Mouse (Mus musculus) lung, postnatal 0 days (tissue): ENCODE measurements around the gene Arhgap15. TPM values are rescaled to one million over a fixed set of nuclear protein-coding genes. Genes with fewer than 3 reads are reported as not detected.
A peak's percentile ranks its signal among the peaks of the same experiment; 100 is the strongest.

Experiments used
- ATAC-seq: fragments of 200-750 bp; cut with Nextera tagmentation; 2 replicates; pipeline ENCODE4 v1.8.0; 2017; ENCODE audit warnings: moderate library complexity
- DNase-seq: peaks from one replicate; pipeline ENCODE4 v3.0.0-alpha.2; 2016; ENCODE audit warnings: low spot score
- H3K27ac ChIP-seq: fragments of 300-500 bp; sonication (generic); 2 replicates; pipeline ENCODE4 v1.5.1; 2014; ENCODE audit warnings: antibody characterized with exemption, mild to moderate bottlenecking, low read length, mixed read lengths
- H3K27me3 ChIP-seq: fragments of 300-500 bp; sonication (generic); replicated peaks from 2 replicates; pipeline ENCODE4 v1.6.1; 2014; ENCODE audit warnings: low read length, mixed read lengths; ENCODE audit not compliant: insufficient read depth
- H3K36me3 ChIP-seq: fragments of 300-500 bp; sonication (generic); 2 replicates; pipeline ENCODE4 v1.6.1; 2014; ENCODE audit warnings: low read length, mixed read lengths; ENCODE audit not compliant: insufficient read depth
- H3K4me1 ChIP-seq: fragments of 300-500 bp; sonication (generic); 2 replicates; pipeline ENCODE4 v1.6.1; 2014; ENCODE audit warnings: antibody characterized with exemption, low read depth, low read length, mixed read lengths; ENCODE audit not compliant: insufficient read depth
- H3K4me2 ChIP-seq: fragments of 300-500 bp; sonication (generic); replicated peaks from 2 replicates; pipeline ENCODE4 v1.6.1; 2014; ENCODE audit warnings: low read depth, mild to moderate bottlenecking, low read length, moderate library complexity, mixed read lengths
- H3K4me3 ChIP-seq: fragments of 300-500 bp; sonication (generic); 2 replicates; pipeline ENCODE4 v1.5.1; 2014; ENCODE audit warnings: low read depth, low read length
- H3K9ac ChIP-seq: fragments of 300-500 bp; sonication (generic); replicated peaks from 2 replicates; pipeline ENCODE4 v1.6.1; 2014; ENCODE audit warnings: low read depth, mild to moderate bottlenecking
- H3K9me3 ChIP-seq: fragments of 300-500 bp; sonication (generic); 2 replicates; pipeline ENCODE4 v1.6.1; 2016; ENCODE audit warnings: low read length, mixed read lengths
- CTCF ChIP-seq: IDR thresholded peaks from 2 replicates; pipeline ENCODE4 v1.5.1; 2016; ENCODE audit warnings: antibody characterized with exemption, mild to moderate bottlenecking
- EP300 ChIP-seq: IDR thresholded peaks from 2 replicates; pipeline ENCODE4 v1.6.1; 2016; ENCODE audit warnings: antibody characterized with exemption, mild to moderate bottlenecking, control low read depth
- WGBS: fragments of 180-500 bp; shearing (Covaris S2); extraction: QIAGEN DNeasy Blood & Tissue Kit; methylation state at CpG from one replicate; pipeline ENCODE4 v1.1.7; 2014; 5-methylcytosine and 5-hydroxymethylcytosine counted together
- polyA plus RNA-seq: library from polyadenylated mRNA; unstranded; fragments of >200 nt; fragmentation: Nextera tagmentation; extraction: Ambion mirVana; gene quantifications from 2 replicates; pipeline ENCODE4 v1.2.1, GENCODE M21; 2015

Gene Arhgap15
- polyA plus RNA-seq, 1 experiment from 2014 or later = 1.5 TPM

GRCm38 (mm10) chr2:43769850-43770570 lies 21.4 kb downstream of the Arhgap15 start:
- ATAC-seq = no peak
- Histone ChIP-seq H3K4me2 (no peak overlapping the region), H3K27ac (no peak overlapping the region), H3K4me3 (no peak overlapping the region), H3K4me1 (no peaks in the 10 kb centered on the region), H3K9me3 (no peaks in the 10 kb centered on the region), H3K27me3 (no peaks in the 10 kb centered on the region), H3K36me3 (no peaks in the 10 kb centered on the region), H3K9ac (no peak overlapping the region)
- DNase-seq = no peak
- TF ChIP-seq CTCF = no peak
- no peak for TF ChIP-seq EP300
- WGBS = 88% methylated on average over 2 of the region's 2 CpGs

GRCm38 (mm10) chr2:43772640-43773039 lies 24.0 kb downstream of the Arhgap15 start:
- DNase-seq (peak; percentile 89), ATAC-seq (peak; percentile 88)
- no peaks in the 10 kb centered on the region for H3K36me3 ChIP-seq
- no peaks in the 10 kb centered on the region for H3K4me1 ChIP-seq
- no peak overlapping the region for H3K9ac ChIP-seq
- TF ChIP-seq CTCF (no peak), EP300 (peak; percentile 43; the same call in 1 of the 2 replicates)
- no peaks in the 10 kb centered on the region for H3K27me3 ChIP-seq
- no peak overlapping the region for H3K4me2 ChIP-seq
- H3K9me3 ChIP-seq = no peaks in the 10 kb centered on the region
- WGBS = 40% methylated on average over 5 of the region's 5 CpGs
- no peak overlapping the region for H3K27ac ChIP-seq
- H3K4me3 ChIP-seq = no peak overlapping the region

DNA sequence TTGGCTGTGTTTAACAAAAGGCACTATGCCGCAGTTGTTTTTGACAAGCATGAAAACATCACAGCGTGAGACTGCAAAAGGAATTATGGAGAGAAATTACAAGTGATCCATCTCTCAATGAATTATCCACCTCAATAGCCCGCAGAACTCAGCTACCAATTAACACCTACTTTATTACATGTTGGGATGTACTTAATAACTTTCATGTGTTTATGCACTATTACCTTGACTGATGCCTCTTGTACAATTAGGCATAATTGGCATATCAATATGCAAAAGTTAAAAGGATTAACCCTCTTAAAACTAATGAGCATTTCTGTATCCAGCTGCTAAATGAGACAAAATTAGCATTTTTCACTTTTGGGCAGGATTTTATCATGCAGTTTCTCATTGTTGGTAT lies 33.5 kb downstream of the Arhgap15 start:
- Histone ChIP-seq H3K4me2 (no peak overlapping the region), H3K4me1 (no peaks in the 10 kb centered on the region), H3K27ac (no peak overlapping the region), H3K9me3 (no peaks in the 10 kb centered on the region), H3K36me3 (no peaks in the 10 kb centered on the region), H3K4me3 (no peak overlapping the region), H3K27me3 (no peaks in the 10 kb centered on the region), H3K9ac (no peak overlapping the region)
- DNase-seq (no peak), ATAC-seq (no peak)
- TF ChIP-seq CTCF (no peak), EP300 (no peak)
- 76% methylated on average over 3 of the region's 3 CpGs for WGBS

DNA sequence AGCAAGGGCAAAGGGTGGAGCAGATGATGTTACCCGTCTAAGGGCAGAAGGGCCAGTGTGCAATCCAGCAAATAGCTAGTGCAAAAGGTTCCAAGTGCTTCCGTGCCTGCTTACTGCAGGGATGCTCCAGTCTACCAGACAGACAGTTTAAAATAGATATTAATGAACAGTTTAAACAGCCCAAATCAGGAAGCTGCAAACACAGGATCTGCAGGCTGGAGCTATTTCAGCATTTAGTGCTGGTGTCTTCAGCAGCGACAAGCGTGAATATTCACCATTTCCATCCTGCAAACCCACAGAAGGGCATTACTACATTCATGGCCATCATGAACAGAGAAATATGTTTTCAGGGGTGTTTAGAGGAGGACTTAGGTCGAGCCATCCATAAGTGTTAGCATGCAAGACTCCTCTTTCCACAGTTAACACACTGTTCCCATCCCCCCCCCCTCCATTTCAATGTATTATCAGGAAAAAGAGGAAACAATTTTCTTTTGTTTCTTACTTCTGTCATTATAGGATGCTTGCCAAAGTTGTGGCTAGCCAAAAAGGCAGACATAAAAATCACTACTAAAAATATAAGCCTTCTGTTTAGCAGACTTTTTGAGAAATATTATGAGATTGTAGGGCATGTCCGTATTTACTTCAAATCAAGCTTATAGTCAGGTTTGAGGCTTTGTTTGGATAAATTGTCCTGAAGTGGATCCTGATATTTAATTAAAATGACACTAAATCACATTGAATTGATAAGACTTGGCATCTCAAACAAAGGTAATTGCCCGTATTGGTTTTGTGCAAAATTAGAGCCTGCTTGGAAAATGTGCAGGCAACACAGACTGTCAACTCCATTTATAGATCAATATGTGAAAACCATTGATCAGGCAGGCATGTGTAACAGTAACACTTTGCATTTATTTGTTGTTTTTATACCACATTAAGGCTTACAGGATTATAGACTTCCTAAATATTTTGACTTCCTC lies 35.4 kb downstream of the Arhgap15 start:
- no peaks in the 10 kb centered on the region for H3K9me3 ChIP-seq
- no peaks in the 10 kb centered on the region for H3K4me1 ChIP-seq
- H3K9ac ChIP-seq = no peak overlapping the region
- WGBS = 59% methylated on average over 7 of the region's 7 CpGs
- no peak overlapping the region for H3K4me3 ChIP-seq
- no peak for TF ChIP-seq EP300
- no peak for TF ChIP-seq CTCF
- no peak overlapping the region for H3K4me2 ChIP-seq
- H3K27ac ChIP-seq = no peak overlapping the region
- no peak for ATAC-seq
- no peak for DNase-seq
- no peaks in the 10 kb centered on the region for H3K27me3 ChIP-seq
- no peaks in the 10 kb centered on the region for H3K36me3 ChIP-seq

DNA sequence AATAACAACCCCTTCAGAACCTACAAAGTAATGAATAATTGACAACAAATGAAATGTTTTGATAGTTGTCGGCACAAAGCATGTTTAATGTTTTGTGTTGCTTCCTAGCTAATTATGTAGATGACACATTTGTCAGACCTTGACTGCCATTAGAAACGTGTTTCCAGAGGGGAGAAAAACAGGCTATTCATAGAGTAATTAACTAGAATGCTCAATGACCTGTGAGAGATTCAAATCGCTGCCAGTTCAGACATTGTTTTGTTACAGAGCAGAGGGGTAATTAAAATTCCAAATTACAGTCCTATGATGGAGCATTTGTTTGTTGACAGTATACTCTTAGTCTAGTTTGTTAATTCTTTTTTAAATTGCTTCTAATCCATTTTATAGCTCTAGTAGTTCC lies 37.5 kb downstream of the Arhgap15 start:
- no peak overlapping the region for H3K4me3 ChIP-seq
- WGBS = 52% methylated on average over 3 of the region's 3 CpGs
- TF ChIP-seq EP300 = no peak
- no peak for TF ChIP-seq CTCF
- H3K27ac ChIP-seq = no peak overlapping the region
- ATAC-seq = no peak
- H3K4me2 ChIP-seq = no peak overlapping the region
- H3K36me3 ChIP-seq = no peaks in the 10 kb centered on the region
- DNase-seq = no peak
- H3K4me1 ChIP-seq = no peaks in the 10 kb centered on the region
- no peaks in the 10 kb centered on the region for H3K9me3 ChIP-seq
- no peak overlapping the region for H3K9ac ChIP-seq
- no peaks in the 10 kb centered on the region for H3K27me3 ChIP-seq

DNA sequence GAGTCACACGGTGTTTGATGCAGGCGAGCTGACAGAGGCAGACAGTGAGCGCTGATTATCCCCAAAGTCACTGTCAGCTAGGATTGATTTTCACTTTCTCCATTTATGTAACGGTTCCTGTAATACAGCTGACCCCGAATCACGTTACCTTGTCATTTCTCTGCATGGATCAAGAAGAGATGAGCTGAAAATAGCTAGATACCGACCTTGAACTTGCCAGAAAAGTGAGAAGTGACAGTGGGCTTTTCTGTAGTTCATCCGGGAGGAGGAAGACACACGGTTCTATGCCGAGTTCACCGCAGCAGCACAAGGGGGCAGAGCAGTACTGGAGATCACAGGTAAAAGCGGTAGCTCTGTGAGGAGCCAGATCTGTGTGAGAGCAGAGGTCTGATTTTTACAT lies 38.5 kb downstream of the Arhgap15 start:
- no peak overlapping the region for H3K4me3 ChIP-seq
- 49% methylated on average over 12 of the region's 12 CpGs for WGBS
- no peak overlapping the region for H3K4me2 ChIP-seq
- ATAC-seq (no peak), DNase-seq (peak; percentile 17)
- no peaks in the 10 kb centered on the region for H3K9me3 ChIP-seq
- no peak overlapping the region for H3K9ac ChIP-seq
- TF ChIP-seq CTCF = peak; percentile 69
- no peak for TF ChIP-seq EP300
- H3K27ac ChIP-seq = no peak overlapping the region
- H3K4me1 ChIP-seq = no peaks in the 10 kb centered on the region
- no peaks in the 10 kb centered on the region for H3K36me3 ChIP-seq
- H3K27me3 ChIP-seq = no peaks in the 10 kb centered on the region
